Mouse (Mus musculus) limb, embryonic 14.5 days (tissue): ENCODE measurements around the gene Mrpl9. TPM values are rescaled to one million over a fixed set of nuclear protein-coding genes. Genes with fewer than 3 reads are reported as not detected.

ENCODE experiments used
- ATAC-seq: fragments of 200-750 bp; cut with Nextera tagmentation; 2 replicates; pipeline ENCODE4 v1.8.0; 2017; ENCODE audit warnings: low read depth, moderate number of reproducible peaks, moderate TSS enrichment; ENCODE audit not compliant: low FRiP score
- DNase-seq: peaks from one replicate; pipeline ENCODE4 v3.0.0-alpha.2; 2015; ENCODE audit warnings: low spot score
- H3K27ac ChIP-seq: fragments of 300-500 bp; sonication (generic); replicated peaks from 2 replicates; pipeline ENCODE4 v1.5.1; 2014; ENCODE audit warnings: low read depth, mild to moderate bottlenecking, low read length, moderate library complexity, mixed read lengths
- H3K27me3 ChIP-seq: fragments of 300-500 bp; sonication (generic); 2 replicates; pipeline ENCODE4 v1.6.1; 2014; ENCODE audit warnings: low read length, mixed read lengths; ENCODE audit not compliant: control insufficient read depth, insufficient read depth
- H3K36me3 ChIP-seq: fragments of 300-500 bp; sonication (generic); 2 replicates; pipeline ENCODE4 v1.6.1; 2014; ENCODE audit warnings: mild to moderate bottlenecking, low read length, moderate library complexity, mixed read lengths; ENCODE audit not compliant: control insufficient read depth, insufficient read depth
- H3K4me1 ChIP-seq: fragments of 300-500 bp; sonication (generic); 2 replicates; pipeline ENCODE4 v1.6.1; 2014; ENCODE audit warnings: antibody characterized with exemption, low read length, mixed read lengths; ENCODE audit not compliant: control insufficient read depth, insufficient read depth
- H3K4me2 ChIP-seq: fragments of 300-500 bp; sonication (generic); replicated peaks from 2 replicates; pipeline ENCODE4 v1.6.1; 2014; ENCODE audit warnings: low read depth, mild to moderate bottlenecking, low read length, moderate library complexity; ENCODE audit not compliant: severe bottlenecking
- H3K4me3 ChIP-seq: fragments of 300-500 bp; sonication (generic); replicated peaks from 2 replicates; pipeline ENCODE4 v1.5.1; 2014; ENCODE audit warnings: low read length
- H3K9ac ChIP-seq: fragments of 300-500 bp; sonication (generic); 2 replicates; pipeline ENCODE4 v1.6.1; 2014; ENCODE audit warnings: mild to moderate bottlenecking, low read depth, low read length, moderate library complexity; ENCODE audit not compliant: severe bottlenecking
- H3K9me3 ChIP-seq: fragments of 300-500 bp; sonication (generic); 2 replicates; pipeline ENCODE4 v1.6.1; 2016; ENCODE audit warnings: low read length; ENCODE audit not compliant: control insufficient read depth
- POLR2A ChIP-seq: fragments of 200-500 bp; IDR thresholded peaks from 2 replicates; pipeline ENCODE4 v1.8.0; 2012; ENCODE audit warnings: inconsistent platforms, mild to moderate bottlenecking, moderate library complexity, borderline replicate concordance; ENCODE audit not compliant: insufficient read depth, insufficient read length; ENCODE audit errors: extremely low read depth
- WGBS: fragments of 180-500 bp; shearing (Covaris S2); extraction: QIAGEN DNeasy Blood & Tissue Kit; methylation state at CpG from one replicate; pipeline ENCODE4 v1.1.7; 2014; 5-methylcytosine and 5-hydroxymethylcytosine counted together
- polyA plus RNA-seq, 2 experiments: library from polyadenylated mRNA; depleted of rRNA in 1 of 2; stranded (reverse) in 1 of 2; unstranded in 1 of 2; fragments of >200 nt; fragmentation: Nextera tagmentation in 1 of 2; extraction: Ambion mirVana in 1 of 2; gene quantifications; 2 replicates each; pipeline versions ENCODE4 v1.2.1 to v1.2.3; 2012 to 2014

The Mrpl9 gene
- polyA plus RNA-seq, 2 experiments, result 52.8 to 55.9 TPM

DNA sequence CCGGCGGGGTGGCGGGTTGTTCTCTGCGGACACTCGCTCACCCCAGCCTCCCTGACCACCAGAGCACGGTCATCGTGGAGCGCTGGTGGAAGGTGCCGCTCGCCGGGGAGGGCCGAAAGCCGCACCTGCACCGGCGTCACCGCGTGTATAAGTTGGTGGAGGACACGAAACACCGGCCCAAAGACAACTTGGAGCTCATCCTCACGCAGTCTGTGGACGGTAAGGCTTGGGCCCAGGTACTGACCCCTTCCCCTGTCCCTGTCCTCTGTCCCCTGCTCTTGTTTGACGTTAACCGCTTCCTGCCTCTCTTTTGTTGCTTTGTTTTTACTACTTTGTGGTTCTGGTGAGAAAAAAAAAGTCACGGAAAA is 463 bp downstream of the Mrpl9 start, which contains the start of gene Oaz3:
Gene Oaz3, minus strand, starts transcription at position 319 of the 368 bp plus-strand sequence.
- H3K27ac ChIP-seq, result 0 out of 2 replicates have a peak within 1 kb of the TSS, but pooled peaks have one; percentile 15
- TF ChIP-seq POLR2A, result no peak
- WGBS, result under 1% methylated on average over 24 of the region's 24 CpGs
- peak within 1 kb of the TSS; percentile 70 for H3K4me2 ChIP-seq
- DNase-seq (no peak), ATAC-seq (no peak)
- H3K9me3 ChIP-seq, result no peaks in the 10 kb centered on the region
- H3K27me3 ChIP-seq, result no peaks in the 10 kb centered on the region
- peaks cover 40% of the 10 kb centered on the region for H3K36me3 ChIP-seq
- H3K9ac ChIP-seq, result peak within 1 kb of the TSS; percentile 84
- peaks cover 6% of the 10 kb centered on the region; the same call in 1 of the 2 replicates for H3K4me1 ChIP-seq
- peak within 1 kb of the TSS; percentile 92 for H3K4me3 ChIP-seq

DNA sequence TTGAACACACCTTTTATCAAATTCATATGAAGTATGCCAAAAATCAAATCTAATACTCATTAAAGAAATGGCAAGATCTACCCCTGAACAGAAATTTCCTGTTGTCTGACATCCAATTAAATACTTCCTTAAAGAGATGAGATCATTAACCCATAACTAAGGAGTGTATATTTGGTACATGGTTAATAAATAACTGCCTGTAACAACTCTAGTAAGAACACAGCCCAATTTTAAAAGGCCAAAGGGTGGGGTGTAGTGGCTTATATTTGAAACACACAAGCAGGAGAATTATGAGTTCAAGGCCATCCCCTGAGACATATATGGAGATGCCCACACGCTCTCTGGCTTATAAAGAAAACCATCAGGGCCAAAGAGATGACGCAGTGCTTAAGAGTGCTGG is 6.3 kb downstream of the Mrpl9 start:
- TF ChIP-seq POLR2A, result no peak
- Histone ChIP-seq H3K4me2 (no peak overlapping the region), H3K9me3 (no peaks in the 10 kb centered on the region), H3K27ac (no peak overlapping the region), H3K27me3 (no peaks in the 10 kb centered on the region), H3K36me3 (peaks cover 40% of the 10 kb centered on the region), H3K4me3 (no peak overlapping the region), H3K9ac (no peak overlapping the region), H3K4me1 (peaks cover 1% of the 10 kb centered on the region; the same call in 1 of the 2 replicates)
- ATAC-seq (no peak), DNase-seq (no peak)
- 84% methylated on average over 2 of the region's 2 CpGs for WGBS

DNA sequence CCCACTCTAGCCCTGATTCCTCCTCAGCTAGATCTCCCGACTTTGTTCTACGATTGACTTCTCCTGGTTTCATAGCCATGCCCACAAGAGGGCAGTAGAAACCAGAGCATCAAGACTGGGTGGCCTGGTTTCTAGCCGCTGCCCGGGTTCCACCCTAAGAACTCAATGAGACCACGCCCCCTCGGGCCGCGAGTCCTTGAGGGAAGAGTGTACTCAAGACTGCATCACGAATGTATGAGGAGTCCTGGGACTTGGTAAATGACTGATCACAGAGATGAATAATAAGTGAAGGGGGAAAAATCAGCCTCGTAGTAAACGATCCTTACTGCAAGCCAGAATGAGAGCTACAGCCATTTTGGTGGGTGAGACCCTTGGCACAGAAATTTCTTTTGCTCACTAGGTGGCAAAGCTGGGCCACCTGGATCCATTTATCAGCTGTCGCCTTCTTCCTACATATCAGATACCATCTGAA is 13.4 kb downstream of the Mrpl9 start:
- Histone ChIP-seq H3K9ac (no peak overlapping the region), H3K27me3 (0 out of 2 replicates have a peak, but pooled peaks cover 7% of the 10 kb centered on the region), H3K36me3 (no peaks in the 10 kb centered on the region), H3K27ac (no peak overlapping the region), H3K4me3 (peak overlapping the region; percentile 36), H3K9me3 (no peaks in the 10 kb centered on the region), H3K4me1 (no peaks in the 10 kb centered on the region), H3K4me2 (peak overlapping the region; percentile 50)
- no peak for TF ChIP-seq POLR2A
- ATAC-seq (peak; percentile 91), DNase-seq (peak; percentile 96)
- 2% methylated on average over 12 of the region's 12 CpGs for WGBS

DNA sequence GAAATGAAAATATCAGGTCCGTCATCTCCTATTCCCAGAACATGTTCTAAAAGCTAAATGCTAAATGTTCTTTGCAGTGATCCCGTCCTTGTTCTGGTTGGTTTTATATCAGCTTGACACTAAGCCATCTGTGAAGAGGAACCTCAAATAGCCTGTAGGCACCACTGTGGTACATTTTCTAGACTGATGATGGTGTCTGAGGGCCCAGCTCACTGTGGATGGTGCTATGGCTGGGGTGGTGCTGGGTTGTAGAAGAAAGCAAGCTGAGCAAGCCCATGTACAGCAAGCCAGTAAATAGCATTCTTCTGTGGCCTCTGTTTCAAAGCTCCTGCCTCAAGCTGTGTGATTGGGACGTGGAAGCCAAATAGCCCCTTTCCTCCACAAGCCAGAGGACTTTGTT is 13.9 kb downstream of the Mrpl9 start:
- no peak for DNase-seq
- Histone ChIP-seq H3K4me1 (no peaks in the 10 kb centered on the region), H3K27ac (no peak overlapping the region), H3K4me3 (peak overlapping the region; percentile 36; the same call in 1 of the 2 replicates), H3K4me2 (peak overlapping the region; percentile 50; the same call in 1 of the 2 replicates), H3K9ac (no peak overlapping the region), H3K36me3 (no peaks in the 10 kb centered on the region), H3K27me3 (0 out of 2 replicates have a peak, but pooled peaks cover 7% of the 10 kb centered on the region), H3K9me3 (no peaks in the 10 kb centered on the region)
- ATAC-seq, result no peak
- WGBS, result 66% methylated on average over 3 of the region's 3 CpGs
- no peak for TF ChIP-seq POLR2A

DNA sequence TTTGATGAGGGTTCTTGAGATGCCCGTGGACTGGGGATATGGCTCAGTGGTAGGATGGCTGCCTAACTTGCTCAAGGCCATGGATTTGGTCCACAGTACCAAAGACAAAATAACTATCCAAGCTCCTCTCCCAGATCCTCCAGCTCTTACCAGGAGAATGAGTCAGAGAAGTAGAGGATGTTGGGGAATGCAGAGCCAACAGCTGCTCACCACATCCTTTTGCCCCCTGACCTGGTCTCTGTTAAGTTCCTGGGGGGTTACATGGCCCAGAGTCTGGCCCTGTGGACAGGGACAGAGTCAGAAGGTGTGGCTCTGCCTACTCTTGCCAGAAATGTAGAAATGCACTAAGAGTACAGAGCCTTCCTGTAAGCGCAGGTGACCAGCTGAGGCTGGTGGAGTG is 16.7 kb downstream of the Mrpl9 start:
- no peak overlapping the region for H3K4me2 ChIP-seq
- 79% methylated on average over 2 of the region's 2 CpGs for WGBS
- H3K4me3 ChIP-seq, result no peak overlapping the region
- H3K9me3 ChIP-seq, result no peaks in the 10 kb centered on the region
- DNase-seq (no peak), ATAC-seq (no peak)
- H3K27me3 ChIP-seq, result 0 out of 2 replicates have a peak, but pooled peaks cover 7% of the 10 kb centered on the region
- no peaks in the 10 kb centered on the region for H3K4me1 ChIP-seq
- no peak overlapping the region for H3K9ac ChIP-seq
- H3K27ac ChIP-seq, result no peak overlapping the region
- H3K36me3 ChIP-seq, result no peaks in the 10 kb centered on the region
- no peak for TF ChIP-seq POLR2A
